Mouse (Mus musculus): ENCODE measurements at regions not wholly inside any gene's neighbourhood (a gene's known extent, or its start where the extent isn't known, plus 50 kb on each side); places are given as distances from the start of the nearest gene placed in this dataset.

GRCm38 (mm10) chr8:96174996-96175395 is 286.6 kb upstream of the Got2 start:
- 77% methylated on average over 5 of the region's 5 CpGs for WGBS
- Histone ChIP-seq H3K27ac (no peak overlapping the region), H3K36me3 (no peaks in the 10 kb centered on the region), H3K27me3 (ENCODE audit: insufficient read depth, poor library complexity, severe bottlenecking) (no peaks in the 10 kb centered on the region), H3K4me3 (no peak overlapping the region), H3K9me3 (no peaks in the 10 kb centered on the region), H3K4me1 (replicated peaks) (no peaks in the 10 kb centered on the region)
- DNase-seq (ENCODE audit: low spot score): no peak

GRCm38 (mm10) chr8:96164933-96165332 is 276.6 kb upstream of the Got2 start:
- no peak overlapping the region for H3K27ac ChIP-seq
- WGBS: 93% methylated on average over 8 of the region's 8 CpGs

GRCm38 (mm10) chr8:96159899-96160298 is 271.6 kb upstream of the Got2 start:
- no peak overlapping the region for H3K4me3 ChIP-seq
- H3K27ac ChIP-seq: no peak overlapping the region
- no peak for DNase-seq (ENCODE audit: low spot score)
- H3K4me1 ChIP-seq (replicated peaks): no peaks in the 10 kb centered on the region
- no peaks in the 10 kb centered on the region for H3K9me3 ChIP-seq
- 71% methylated on average over 6 of the region's 6 CpGs for WGBS
- no peaks in the 10 kb centered on the region for H3K36me3 ChIP-seq
- no peaks in the 10 kb centered on the region for H3K27me3 ChIP-seq (ENCODE audit: insufficient read depth, poor library complexity, severe bottlenecking)

More at GRCm38 (mm10) chr8:96164933-96165332, 276.6 kb upstream of the Got2 start:
- H3K36me3 ChIP-seq: no peaks in the 10 kb centered on the region
- H3K4me1 ChIP-seq (replicated peaks): no peaks in the 10 kb centered on the region
- no peaks in the 10 kb centered on the region for H3K27me3 ChIP-seq (ENCODE audit: insufficient read depth, poor library complexity, severe bottlenecking)
- no peak for DNase-seq (ENCODE audit: low spot score)
- no peaks in the 10 kb centered on the region for H3K9me3 ChIP-seq
- H3K4me3 ChIP-seq: no peak overlapping the region

- H3K27ac ChIP-seq: no peak overlapping the region
- WGBS: 41% methylated on average over 12 of the region's 12 CpGs
- no peaks in the 10 kb centered on the region for H3K36me3 ChIP-seq
- no peak overlapping the region for H3K4me3 ChIP-seq
- peak; percentile 53 for DNase-seq (ENCODE audit: low spot score)
- H3K9me3 ChIP-seq: no peaks in the 10 kb centered on the region
- H3K27me3 ChIP-seq (ENCODE audit: insufficient read depth, poor library complexity, severe bottlenecking): no peaks in the 10 kb centered on the region
- no peaks in the 10 kb centered on the region for H3K4me1 ChIP-seq (replicated peaks)
Measured at GRCm38 (mm10) chr8:96152496-96153250, 264.3 kb upstream of the Got2 start.

GRCm38 (mm10) chr8:96152056-96152455 is 263.7 kb upstream of the Got2 start:
- 85% methylated on average over 10 of the region's 10 CpGs for WGBS
- Histone ChIP-seq H3K27ac (no peak overlapping the region), H3K4me3 (no peak overlapping the region), H3K27me3 (ENCODE audit: insufficient read depth, poor library complexity, severe bottlenecking) (no peaks in the 10 kb centered on the region), H3K9me3 (no peaks in the 10 kb centered on the region), H3K36me3 (no peaks in the 10 kb centered on the region), H3K4me1 (replicated peaks) (no peaks in the 10 kb centered on the region)
- DNase-seq (ENCODE audit: low spot score): no peak

- Histone ChIP-seq H3K4me3 (no peak overlapping the region), H3K27me3 (ENCODE audit: insufficient read depth, poor library complexity, severe bottlenecking) (no peaks in the 10 kb centered on the region), H3K27ac (no peak overlapping the region), H3K4me1 (replicated peaks) (no peaks in the 10 kb centered on the region), H3K9me3 (no peaks in the 10 kb centered on the region), H3K36me3 (no peaks in the 10 kb centered on the region)
- 87% methylated on average over 16 of the region's 16 CpGs for WGBS
- DNase-seq (ENCODE audit: low spot score): no peak
Measured at GRCm38 (mm10) chr8:96151065-96151472, 262.7 kb upstream of the Got2 start.

- Histone ChIP-seq H3K36me3 (no peaks in the 10 kb centered on the region), H3K9me3 (no peaks in the 10 kb centered on the region), H3K27ac (no peak overlapping the region), H3K4me1 (replicated peaks) (peaks cover 9% of the 10 kb centered on the region), H3K27me3 (ENCODE audit: insufficient read depth, poor library complexity, severe bottlenecking) (no peaks in the 10 kb centered on the region), H3K4me3 (no peak overlapping the region)
- DNase-seq (ENCODE audit: low spot score): no peak
- 38% methylated on average over 5 of the region's 5 CpGs for WGBS
Measured at GRCm38 (mm10) chr8:96132183-96132582, 243.8 kb upstream of the Got2 start.

GRCm38 (mm10) chr8:96128329-96128728 is 240.0 kb upstream of the Got2 start:
- no peaks in the 10 kb centered on the region for H3K9me3 ChIP-seq
- no peak for DNase-seq (ENCODE audit: low spot score)
- peaks cover 9% of the 10 kb centered on the region for H3K4me1 ChIP-seq (replicated peaks)
- no peak overlapping the region for H3K4me3 ChIP-seq
- no peak overlapping the region for H3K27ac ChIP-seq
- no peaks in the 10 kb centered on the region for H3K36me3 ChIP-seq
- WGBS: 69% methylated on average over 2 of the region's 2 CpGs
- H3K27me3 ChIP-seq (ENCODE audit: insufficient read depth, poor library complexity, severe bottlenecking): no peaks in the 10 kb centered on the region

GRCm38 (mm10) chr8:96100817-96101216 is 212.5 kb upstream of the Got2 start:
- Histone ChIP-seq H3K27ac (no peak overlapping the region), H3K36me3 (no peaks in the 10 kb centered on the region), H3K4me3 (no peak overlapping the region), H3K27me3 (ENCODE audit: insufficient read depth, poor library complexity, severe bottlenecking) (no peaks in the 10 kb centered on the region), H3K9me3 (no peaks in the 10 kb centered on the region), H3K4me1 (replicated peaks) (no peaks in the 10 kb centered on the region)
- WGBS: 86% methylated on average over 5 of the region's 5 CpGs
- no peak for DNase-seq (ENCODE audit: low spot score)

- DNase-seq (ENCODE audit: low spot score): no peak
- no peak overlapping the region for H3K4me3 ChIP-seq
- H3K36me3 ChIP-seq: no peaks in the 10 kb centered on the region
- no peaks in the 10 kb centered on the region for H3K27me3 ChIP-seq (ENCODE audit: insufficient read depth, poor library complexity, severe bottlenecking)
- H3K27ac ChIP-seq: no peak overlapping the region
- no peaks in the 10 kb centered on the region for H3K9me3 ChIP-seq
- 91% methylated on average over 3 of the region's 3 CpGs for WGBS
- no peaks in the 10 kb centered on the region for H3K4me1 ChIP-seq (replicated peaks)
Measured at GRCm38 (mm10) chr8:96092931-96093330, 204.6 kb upstream of the Got2 start.

- Histone ChIP-seq H3K36me3 (no peaks in the 10 kb centered on the region), H3K27me3 (ENCODE audit: insufficient read depth, poor library complexity, severe bottlenecking) (no peaks in the 10 kb centered on the region), H3K4me1 (replicated peaks) (no peaks in the 10 kb centered on the region), H3K9me3 (no peaks in the 10 kb centered on the region), H3K27ac (no peak overlapping the region), H3K4me3 (no peak overlapping the region)
- WGBS: 83% methylated on average over 1 of the region's 1 CpGs
- DNase-seq (ENCODE audit: low spot score): no peak
Measured at GRCm38 (mm10) chr8:96090231-96090630, 201.9 kb upstream of the Got2 start.

- Histone ChIP-seq H3K27me3 (ENCODE audit: insufficient read depth, poor library complexity, severe bottlenecking) (no peaks in the 10 kb centered on the region), H3K36me3 (no peaks in the 10 kb centered on the region), H3K4me1 (replicated peaks) (no peaks in the 10 kb centered on the region), H3K27ac (no peak overlapping the region), H3K4me3 (no peak overlapping the region), H3K9me3 (no peaks in the 10 kb centered on the region)
- DNase-seq (ENCODE audit: low spot score): no peak
- 83% methylated on average over 5 of the region's 5 CpGs for WGBS
Measured at GRCm38 (mm10) chr8:96068306-96068705, 180.0 kb upstream of the Got2 start.

- no peaks in the 10 kb centered on the region for H3K36me3 ChIP-seq
- no peak for DNase-seq (ENCODE audit: low spot score)
- no peak overlapping the region for H3K4me3 ChIP-seq
- peaks cover 4% of the 10 kb centered on the region; the same call in 1 of the 2 replicates for H3K4me1 ChIP-seq (replicated peaks)
- H3K27me3 ChIP-seq (ENCODE audit: insufficient read depth, poor library complexity, severe bottlenecking): no peaks in the 10 kb centered on the region
- 64% methylated on average over 3 of the region's 3 CpGs for WGBS
- H3K27ac ChIP-seq: no peak overlapping the region
- no peaks in the 10 kb centered on the region for H3K9me3 ChIP-seq
Measured at GRCm38 (mm10) chr8:96047686-96048085, 159.3 kb upstream of the Got2 start.

GRCm38 (mm10) chr8:96042335-96042734 is 154.0 kb upstream of the Got2 start:
- Histone ChIP-seq H3K4me1 (replicated peaks) (no peaks in the 10 kb centered on the region), H3K4me3 (no peak overlapping the region), H3K27me3 (ENCODE audit: insufficient read depth, poor library complexity, severe bottlenecking) (no peaks in the 10 kb centered on the region), H3K36me3 (no peaks in the 10 kb centered on the region), H3K27ac (no peak overlapping the region), H3K9me3 (no peaks in the 10 kb centered on the region)
- DNase-seq (ENCODE audit: low spot score): no peak
- WGBS: 74% methylated on average over 5 of the region's 5 CpGs

Data from hindbrain, embryonic 10.5 days (tissue).